Mouse (Mus musculus): ENCODE results near the gene Slc4a7.
A peak's percentile ranks its signal among the peaks of the same experiment; 100 is the strongest.
"Not testable (repeated sequence)": the region's sequence is repeated elsewhere in the genome, so short reads cannot be mapped to it uniquely, and the experiment has no call there.

The Slc4a7 gene

GRCm38 (mm10) chr14:14800810-14801209 is 98.7 kb downstream of the Slc4a7 start:
- DNase-seq = no peak

GRCm38 (mm10) chr14:14803115-14803514 is 101.0 kb downstream of the Slc4a7 start, which contains the start of gene Nek10:
Nek10 (plus strand) TSS chr14:14803415.
- DNase-seq = not testable (repeated sequence)

GRCm38 (mm10) chr14:14803921-14804517 is 101.9 kb downstream of the Slc4a7 start:
- DNase-seq = peak; percentile 52 to 61

GRCm38 (mm10) chr14:14804518-14805212 is 102.6 kb downstream of the Slc4a7 start:
- no peak for DNase-seq

GRCm38 (mm10) chr14:14832520-14833240 is 130.6 kb downstream of the Slc4a7 start:
- DNase-seq = peak; percentile 66 to 76

- no peak for DNase-seq
Observed at GRCm38 (mm10) chr14:14833498-14833897, 131.4 kb downstream of the Slc4a7 start.

GRCm38 (mm10) chr14:14834266-14834665 is 132.2 kb downstream of the Slc4a7 start:
- DNase-seq = no peak

- DNase-seq = no peak
Observed at GRCm38 (mm10) chr14:14837627-14838026, 135.5 kb downstream of the Slc4a7 start.

GRCm38 (mm10) chr14:14838109-14838508 is 136.0 kb downstream of the Slc4a7 start:
- DNase-seq = no peak

GRCm38 (mm10) chr14:14842734-14843530 is 140.9 kb downstream of the Slc4a7 start:
- DNase-seq = no peak

All from kidney, postnatal 4 days (tissue).